Mouse (Mus musculus): ENCODE measurements around the gene Spata1. TPM values are rescaled to one million over a fixed set of nuclear protein-coding genes. Genes with fewer than 3 reads are reported as not detected.

Spata1 gene
- 3.9 and 6.8 TPM in 2 replicates for polyA plus RNA-seq (2016; fragmentation: Nextera tagmentation; extraction: Ambion mirVana)

DNA sequence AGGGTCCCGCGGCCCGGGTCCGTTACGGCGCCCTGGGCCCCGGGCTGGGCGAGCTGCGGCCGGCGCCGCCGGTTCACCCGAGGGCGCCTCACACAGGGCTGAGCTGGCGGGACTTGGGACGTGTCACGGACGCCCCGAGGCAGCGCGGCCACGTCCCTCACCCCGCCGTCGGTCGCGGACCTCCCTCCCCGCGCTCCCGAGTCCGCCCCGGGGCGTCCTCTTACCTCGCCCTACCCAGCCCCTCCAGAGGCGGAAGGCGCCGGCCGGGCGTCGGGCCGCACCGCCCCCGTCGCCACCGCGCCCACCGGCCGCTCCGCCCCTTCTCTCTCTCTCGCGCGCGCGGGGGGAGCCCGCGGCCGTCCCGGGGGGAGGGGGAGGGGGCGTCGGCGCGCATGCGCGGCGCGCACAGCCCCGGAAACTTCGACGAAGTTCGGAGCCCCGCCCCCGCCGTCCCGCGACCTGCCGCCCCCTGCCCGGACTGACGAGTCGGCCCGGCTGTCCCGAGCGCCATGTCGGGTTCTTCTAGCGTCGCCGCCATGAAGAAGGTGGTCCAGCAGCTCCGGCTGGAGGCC, at the start of gene Spata1, which contains the start of gene Gng5:
TSS of gene Spata1 (minus strand) at position 323 of the 572 bp plus-strand sequence.
TSS of gene Gng5 (plus strand) at position 377 of the 572 bp plus-strand sequence.
- Histone ChIP-seq H3K4me1 (peaks cover 17% of the 10 kb centered on the region), H3K36me3 (peaks cover 30% of the 10 kb centered on the region), H3K27me3 (ENCODE audit: low read depth, poor library complexity, severe bottlenecking) (no peaks in the 10 kb centered on the region), H3K27ac (peak within 1 kb of the TSS; percentile 98), H3K9me3 (replicated peaks) (no peaks in the 10 kb centered on the region), H3K4me3 (peak within 1 kb of the TSS; percentile 88)
- peak; percentile 95 for DNase-seq (ENCODE audit: low spot score)
- under 1% methylated on average over 59 of the region's 88 CpGs for WGBS

DNA sequence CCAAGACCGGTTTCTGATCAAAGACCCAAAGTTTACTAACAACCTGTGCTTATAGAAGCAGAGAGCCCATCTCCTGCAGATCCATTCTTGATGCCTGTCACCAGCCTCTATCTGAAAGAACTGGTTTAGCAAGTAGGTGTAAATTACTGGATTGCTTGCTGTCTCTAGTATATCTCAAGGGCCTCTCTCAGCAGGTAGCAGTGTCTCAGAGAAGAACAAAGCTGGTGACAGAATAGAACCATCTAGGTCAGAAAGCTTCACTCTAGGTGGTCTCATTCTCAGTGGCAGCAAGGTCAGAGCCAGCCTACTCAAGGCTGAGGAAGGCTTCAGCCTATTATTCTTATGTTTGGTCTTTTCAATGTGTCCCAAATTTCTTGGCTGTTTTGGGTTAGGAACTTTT, 44.1 kb upstream of the Spata1 start:
- DNase-seq (ENCODE audit: low spot score), result no peak
- H3K9me3 ChIP-seq (replicated peaks), result no peaks in the 10 kb centered on the region
- H3K4me3 ChIP-seq, result no peak overlapping the region
- 21% methylated on average over 1 of the region's 1 CpGs for WGBS
- H3K4me1 ChIP-seq, result peaks cover 4% of the 10 kb centered on the region; the same call in 1 of the 2 replicates
- no peak overlapping the region for H3K27ac ChIP-seq
- H3K27me3 ChIP-seq (ENCODE audit: low read depth, poor library complexity, severe bottlenecking), result no peaks in the 10 kb centered on the region
- no peaks in the 10 kb centered on the region for H3K36me3 ChIP-seq

DNA sequence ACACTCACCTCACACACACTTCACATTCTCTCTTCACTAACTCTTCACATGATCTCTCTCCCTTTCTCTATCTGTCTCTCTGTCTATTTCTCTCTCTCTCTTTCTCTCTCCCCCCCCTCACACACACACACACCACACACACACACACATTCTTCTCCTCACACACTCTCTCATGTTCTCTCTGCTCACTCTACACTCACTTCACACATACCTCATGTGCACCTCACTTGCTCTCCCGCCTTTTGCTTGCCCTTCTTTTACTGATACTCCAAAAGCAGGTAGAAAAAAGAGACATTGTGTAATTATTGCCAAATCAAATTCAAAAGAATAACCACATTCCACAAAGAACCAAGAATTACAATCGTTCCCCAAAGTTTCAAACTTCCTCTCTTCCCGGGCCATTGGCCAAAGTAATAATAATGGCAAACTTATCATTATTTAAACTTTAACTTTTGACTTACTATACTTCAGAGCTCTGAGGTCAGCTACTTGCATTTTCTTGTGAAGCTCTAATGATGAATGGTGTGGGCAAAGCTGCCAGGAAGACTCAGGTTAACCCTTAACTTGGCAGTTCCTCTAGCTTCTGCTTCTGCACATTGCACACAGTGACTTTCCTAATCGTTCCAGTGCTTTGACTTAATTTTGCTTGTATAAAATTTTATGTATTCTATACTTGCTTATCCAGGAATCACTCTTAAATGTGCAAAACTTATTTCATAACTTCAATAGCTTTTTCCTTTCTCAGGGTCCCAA, 41.1 kb upstream of the Spata1 start:
- DNase-seq (ENCODE audit: low spot score), result no peak
- H3K27ac ChIP-seq, result no peak overlapping the region
- H3K4me3 ChIP-seq, result no peak overlapping the region
- H3K36me3 ChIP-seq, result no peaks in the 10 kb centered on the region
- peaks cover 4% of the 10 kb centered on the region; the same call in 1 of the 2 replicates for H3K4me1 ChIP-seq
- H3K9me3 ChIP-seq (replicated peaks), result no peaks in the 10 kb centered on the region
- no peaks in the 10 kb centered on the region for H3K27me3 ChIP-seq (ENCODE audit: low read depth, poor library complexity, severe bottlenecking)
- 86% methylated on average over 4 of the region's 4 CpGs for WGBS

GRCm38 (mm10) chr3:146534986-146535385, 35.4 kb upstream of the Spata1 start:
- Histone ChIP-seq H3K4me3 (no peak overlapping the region), H3K27ac (no peak overlapping the region), H3K4me1 (no peaks in the 10 kb centered on the region), H3K27me3 (ENCODE audit: low read depth, poor library complexity, severe bottlenecking) (no peaks in the 10 kb centered on the region), H3K36me3 (no peaks in the 10 kb centered on the region), H3K9me3 (replicated peaks) (no peaks in the 10 kb centered on the region)
- WGBS, result 66% methylated on average over 6 of the region's 6 CpGs
- no peak for DNase-seq (ENCODE audit: low spot score)

DNA sequence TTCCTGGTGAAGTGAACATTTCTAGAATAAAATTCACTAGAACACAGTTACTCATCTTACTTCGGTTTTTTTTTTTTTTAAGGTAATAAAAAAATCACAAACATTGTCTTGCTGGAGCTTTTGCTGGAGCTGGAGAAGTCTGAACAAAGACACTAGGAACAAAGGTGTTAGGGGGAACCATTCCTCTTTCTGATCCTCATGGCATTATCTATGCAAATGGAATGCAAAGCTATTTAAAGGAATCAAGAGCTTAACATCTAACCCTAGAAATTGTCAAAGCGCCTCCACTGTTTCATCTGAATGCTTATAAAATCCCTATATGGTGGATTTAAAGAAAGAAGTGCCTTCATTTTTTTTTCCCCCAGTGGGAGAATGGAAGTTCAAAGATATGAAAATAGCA, 28.8 kb upstream of the Spata1 start:
- H3K4me1 ChIP-seq, result no peaks in the 10 kb centered on the region
- no peaks in the 10 kb centered on the region for H3K36me3 ChIP-seq
- H3K27me3 ChIP-seq (ENCODE audit: low read depth, poor library complexity, severe bottlenecking), result no peaks in the 10 kb centered on the region
- no peaks in the 10 kb centered on the region for H3K9me3 ChIP-seq (replicated peaks)
- no peak overlapping the region for H3K4me3 ChIP-seq
- DNase-seq (ENCODE audit: low spot score), result no peak
- WGBS, result 52% methylated on average over 2 of the region's 2 CpGs
- H3K27ac ChIP-seq, result no peak overlapping the region

GRCm38 (mm10) chr3:146521652-146522020, 22.1 kb upstream of the Spata1 start:
- peak overlapping the region; percentile 86 for H3K4me3 ChIP-seq
- no peaks in the 10 kb centered on the region for H3K9me3 ChIP-seq (replicated peaks)
- 16% methylated on average over 8 of the region's 8 CpGs for WGBS
- no peak for DNase-seq (ENCODE audit: low spot score)
- peaks cover 24% of the 10 kb centered on the region for H3K36me3 ChIP-seq
- no peaks in the 10 kb centered on the region for H3K27me3 ChIP-seq (ENCODE audit: low read depth, poor library complexity, severe bottlenecking)
- H3K27ac ChIP-seq, result peak overlapping the region; percentile 98
- H3K4me1 ChIP-seq, result peaks cover 7% of the 10 kb centered on the region

DNA sequence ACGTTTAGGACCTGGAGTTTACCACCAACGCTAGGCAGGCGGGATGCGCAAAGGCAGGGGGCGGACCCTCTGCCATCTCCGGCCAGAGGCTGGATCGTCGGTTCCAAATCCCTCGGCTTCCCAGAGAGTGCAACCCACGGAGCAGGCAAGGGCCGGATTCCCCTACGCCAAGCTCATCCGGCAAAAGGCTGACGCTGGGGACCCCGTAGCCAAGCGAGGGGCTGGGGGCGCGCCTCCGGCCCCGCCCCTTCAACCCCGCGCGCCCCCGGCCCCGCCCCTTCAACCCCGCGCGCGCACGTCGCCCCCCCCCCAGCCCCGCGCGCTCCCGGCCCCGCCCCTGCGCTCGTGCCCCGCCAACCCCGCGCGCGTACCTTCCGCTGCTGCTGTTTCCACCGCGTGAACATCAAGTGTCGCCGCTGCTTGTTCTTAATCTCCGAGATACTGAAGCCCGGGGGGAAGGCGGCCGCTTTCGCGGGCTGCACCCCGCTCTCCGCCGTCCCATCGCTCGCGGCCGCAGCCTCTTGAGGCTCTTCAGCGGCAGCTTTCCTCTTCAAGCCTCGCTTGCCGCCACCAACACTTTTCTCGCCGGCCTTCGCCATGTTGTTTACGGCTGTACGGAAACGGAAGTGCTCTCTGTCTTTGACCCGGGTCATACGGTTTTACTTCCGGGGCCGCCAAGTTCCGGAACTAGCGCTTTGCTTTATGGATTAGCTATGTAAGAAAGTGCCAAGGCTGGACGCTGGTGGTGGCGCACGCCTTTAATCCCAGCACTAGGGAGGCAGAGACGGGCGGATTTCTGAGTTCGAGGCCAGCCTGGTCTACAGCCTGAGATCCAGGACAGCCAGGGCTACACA, 21.5 kb upstream of the Spata1 start, which contains the start of gene Rpf1:
TSS of gene Rpf1 (minus strand) at position 632 of the 854 bp plus-strand sequence.
- H3K27me3 ChIP-seq (ENCODE audit: low read depth, poor library complexity, severe bottlenecking), result no peaks in the 10 kb centered on the region
- H3K4me3 ChIP-seq, result peak within 1 kb of the TSS; percentile 86
- peak within 1 kb of the TSS; percentile 98 for H3K27ac ChIP-seq
- H3K36me3 ChIP-seq, result peaks cover 30% of the 10 kb centered on the region
- WGBS, result under 1% methylated on average over 71 of the region's 82 CpGs
- peak; percentile 90 for DNase-seq (ENCODE audit: low spot score)
- no peaks in the 10 kb centered on the region for H3K9me3 ChIP-seq (replicated peaks)
- peaks cover 7% of the 10 kb centered on the region for H3K4me1 ChIP-seq

- Histone ChIP-seq H3K36me3 (peaks cover 38% of the 10 kb centered on the region), H3K4me1 (peaks cover 7% of the 10 kb centered on the region), H3K27me3 (ENCODE audit: low read depth, poor library complexity, severe bottlenecking) (no peaks in the 10 kb centered on the region), H3K4me3 (peak overlapping the region; percentile 86), H3K9me3 (replicated peaks) (no peaks in the 10 kb centered on the region), H3K27ac (peak overlapping the region; percentile 98)
- DNase-seq (ENCODE audit: low spot score), result no peak
- 46% methylated on average over 5 of the region's 5 CpGs for WGBS
These were observed 20.8 kb upstream of the Spata1 start for GRCm38 (mm10) chr3:146520226-146520797.

- no peak overlapping the region for H3K4me3 ChIP-seq
- WGBS, result 99% methylated on average over 7 of the region's 7 CpGs
- H3K9me3 ChIP-seq (replicated peaks), result no peaks in the 10 kb centered on the region
- no peak for DNase-seq (ENCODE audit: low spot score)
- H3K4me1 ChIP-seq, result peaks cover 7% of the 10 kb centered on the region
- no peaks in the 10 kb centered on the region for H3K27me3 ChIP-seq (ENCODE audit: low read depth, poor library complexity, severe bottlenecking)
- H3K27ac ChIP-seq, result no peak overlapping the region
- peaks cover 96% of the 10 kb centered on the region for H3K36me3 ChIP-seq
These were observed 7.2 kb upstream of the Spata1 start for GRCm38 (mm10) chr3:146506711-146507110.

DNA sequence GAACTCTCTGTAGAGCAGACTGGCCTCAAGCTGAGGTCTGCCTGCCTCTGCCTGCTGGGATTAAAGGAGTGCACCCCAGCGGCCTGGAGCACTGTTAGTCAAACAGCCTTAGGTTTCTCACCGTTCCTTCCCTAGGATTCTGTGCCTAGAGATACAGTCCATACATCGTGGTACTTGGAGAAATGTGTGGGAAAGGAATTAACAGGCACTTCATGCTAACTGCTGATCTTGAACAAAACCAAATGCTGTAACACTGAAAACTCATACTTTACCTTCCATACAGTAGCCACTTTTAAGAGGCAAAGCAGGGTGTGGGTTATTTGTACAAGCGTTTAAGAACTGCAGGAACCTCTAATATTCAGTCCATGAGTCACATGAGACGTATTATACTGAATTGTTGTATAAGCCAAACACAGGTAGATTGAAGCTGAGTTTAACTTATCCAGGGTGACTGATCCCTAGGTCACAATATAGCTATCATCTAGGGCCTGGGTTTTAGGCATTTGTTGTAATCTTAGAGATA, 2.1 kb upstream of the Spata1 start:
- no peak for DNase-seq (ENCODE audit: low spot score)
- Histone ChIP-seq H3K4me1 (peaks cover 17% of the 10 kb centered on the region), H3K27me3 (ENCODE audit: low read depth, poor library complexity, severe bottlenecking) (no peaks in the 10 kb centered on the region), H3K9me3 (replicated peaks) (no peaks in the 10 kb centered on the region), H3K36me3 (peaks cover 50% of the 10 kb centered on the region), H3K27ac (no peak overlapping the region), H3K4me3 (peak overlapping the region; percentile 88)
- WGBS, result 65% methylated on average over 5 of the region's 5 CpGs

GRCm38 (mm10) chr3:146500810-146501201, 1.3 kb upstream of the Spata1 start:
- peak overlapping the region; percentile 98 for H3K27ac ChIP-seq
- H3K36me3 ChIP-seq, result peaks cover 42% of the 10 kb centered on the region
- H3K4me3 ChIP-seq, result peak overlapping the region; percentile 88
- no peaks in the 10 kb centered on the region for H3K27me3 ChIP-seq (ENCODE audit: low read depth, poor library complexity, severe bottlenecking)
- no peak for DNase-seq (ENCODE audit: low spot score)
- no peaks in the 10 kb centered on the region for H3K9me3 ChIP-seq (replicated peaks)
- H3K4me1 ChIP-seq, result peaks cover 17% of the 10 kb centered on the region
- WGBS, result 13% methylated on average over 5 of the region's 5 CpGs

Measured in limb, embryonic 10.5 days (tissue).